Mouse (Mus musculus): ENCODE results near the gene Frmd4b.

The Frmd4b gene

DNA sequence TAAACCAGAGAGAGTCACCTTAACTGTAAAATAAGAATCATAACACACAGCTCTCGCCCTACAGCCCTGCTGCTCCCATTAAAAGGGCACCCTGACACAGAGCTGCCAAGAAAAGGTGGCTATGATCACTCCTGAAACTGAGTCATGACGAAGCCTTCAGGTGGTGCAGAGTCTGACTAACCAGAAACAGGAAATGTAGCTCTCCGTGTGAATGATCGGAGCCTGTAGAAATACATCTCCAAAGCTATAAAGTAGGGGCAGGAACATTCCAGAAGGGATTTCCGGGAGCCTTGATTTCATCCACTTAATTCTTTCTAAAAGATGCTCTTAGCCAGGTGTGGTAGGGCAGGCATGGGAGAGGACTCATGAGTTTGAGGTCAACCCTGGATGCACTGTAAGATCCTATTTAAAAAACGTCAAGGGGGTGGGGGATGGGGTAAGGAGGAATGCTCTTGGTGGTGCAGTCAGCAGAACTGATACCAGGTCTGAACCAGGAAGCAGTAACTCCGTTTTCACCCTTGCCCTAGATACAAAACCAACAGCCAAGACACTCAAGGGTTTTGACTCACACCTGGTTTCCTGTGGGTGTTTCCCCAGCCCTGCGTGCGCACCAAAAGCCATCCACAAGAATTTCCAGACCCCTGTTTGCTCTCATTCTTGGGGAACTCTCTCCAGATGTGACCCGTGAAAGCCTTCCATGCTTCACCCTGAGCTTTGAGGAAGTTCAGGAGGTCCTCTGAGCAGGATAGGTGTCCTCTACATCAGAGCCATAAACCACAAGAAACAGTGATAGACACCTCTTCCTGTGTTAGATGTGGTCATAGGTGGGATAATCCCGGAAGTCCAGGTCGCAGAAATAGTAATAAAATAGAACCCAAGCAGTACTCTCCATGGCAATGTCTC, 323.4 kb downstream of the Frmd4b start:
- in situ Hi-C loops (cut with MboI, MseI) = loop anchor here (10.0 kb wide), 1 partner anchor 1579 kb away; the partner anchor contains the start of gene Suclg2

DNA sequence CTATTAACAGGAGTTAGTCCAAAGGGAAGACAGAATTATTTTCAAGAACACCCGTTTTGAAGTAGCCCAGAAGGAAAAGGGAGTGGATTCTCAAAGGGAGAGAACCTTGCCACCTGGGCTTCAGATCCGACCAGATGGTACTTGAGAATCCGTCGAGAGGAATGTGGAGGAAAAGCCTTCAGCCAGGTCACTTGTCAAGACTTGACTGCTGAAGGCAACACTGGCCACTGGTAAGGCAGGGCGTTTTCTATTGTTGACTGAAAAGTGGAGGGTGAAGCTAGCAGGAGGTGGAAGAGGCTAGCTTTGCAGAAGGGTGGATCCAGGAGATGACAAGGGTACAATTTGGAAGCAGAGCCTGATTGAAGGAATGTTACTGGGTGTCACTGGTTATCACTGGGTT, 324.4 kb downstream of the Frmd4b start:
- in situ Hi-C loops (cut with MboI, MseI) = loop anchor here (10.0 kb wide), 1 partner anchor 1578 kb away; the partner anchor contains the start of gene Suclg2

DNA sequence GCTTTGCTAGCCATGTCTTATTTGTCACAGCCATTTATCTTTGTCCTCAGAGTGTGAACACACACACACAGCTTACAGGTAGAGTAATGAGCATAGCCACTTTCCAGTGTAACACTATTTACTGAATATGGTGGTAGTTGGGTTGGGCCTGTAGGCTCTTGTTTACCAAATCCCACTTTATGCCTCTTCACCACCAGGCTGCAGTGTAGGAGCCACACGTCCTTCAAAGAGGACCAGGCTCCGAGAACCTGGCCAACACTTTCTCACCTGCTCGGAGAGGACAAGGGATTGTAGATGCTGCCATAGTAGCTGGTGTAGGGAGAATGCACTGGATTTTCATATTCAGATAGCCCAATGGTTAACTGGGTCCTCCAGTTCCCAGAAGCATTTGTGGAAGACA, 325.2 kb downstream of the Frmd4b start:
- in situ Hi-C loops (cut with MboI, MseI) = loop anchor here (10.0 kb wide), 1 partner anchor 1577 kb away; the partner anchor contains the start of gene Suclg2

DNA sequence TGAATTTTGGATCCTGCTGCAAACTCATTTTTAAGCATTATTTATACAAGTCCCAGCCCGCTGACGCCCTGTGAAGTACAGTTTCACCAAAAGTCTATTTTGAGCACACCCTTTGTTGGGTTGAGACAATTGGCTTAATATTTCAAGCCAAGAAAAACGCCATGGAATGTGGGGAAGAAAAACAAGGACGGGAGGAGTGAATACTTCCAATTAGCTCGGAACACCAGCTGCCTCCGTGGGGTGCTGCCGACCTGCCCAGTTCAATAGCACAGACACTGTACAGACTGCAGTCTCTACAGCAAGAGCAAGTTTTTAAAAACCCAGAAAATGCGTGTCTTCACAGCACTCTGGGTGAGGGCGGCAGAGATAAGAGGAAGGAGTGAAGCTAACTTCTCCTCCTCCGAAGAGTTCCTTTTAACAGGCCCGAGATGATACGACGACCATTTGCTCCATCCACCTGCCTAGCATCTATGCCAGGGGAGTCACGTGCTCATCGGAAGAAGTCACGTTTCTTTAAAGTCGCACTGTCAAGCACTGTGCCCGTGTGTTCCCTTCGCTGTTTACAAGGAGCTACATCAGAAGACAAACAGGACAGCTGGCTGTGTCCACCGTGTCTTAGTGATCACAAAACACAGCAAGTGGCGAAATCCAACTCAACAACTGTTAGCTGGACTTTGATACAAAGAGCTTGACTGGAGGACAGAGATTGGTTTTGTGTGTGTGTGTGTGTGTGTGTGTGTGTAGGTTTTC, 326.0 kb downstream of the Frmd4b start:
- in situ Hi-C loops (cut with MboI, MseI) = loop anchor here (10.0 kb wide), 1 partner anchor 1577 kb away; the partner anchor contains the start of gene Suclg2

DNA sequence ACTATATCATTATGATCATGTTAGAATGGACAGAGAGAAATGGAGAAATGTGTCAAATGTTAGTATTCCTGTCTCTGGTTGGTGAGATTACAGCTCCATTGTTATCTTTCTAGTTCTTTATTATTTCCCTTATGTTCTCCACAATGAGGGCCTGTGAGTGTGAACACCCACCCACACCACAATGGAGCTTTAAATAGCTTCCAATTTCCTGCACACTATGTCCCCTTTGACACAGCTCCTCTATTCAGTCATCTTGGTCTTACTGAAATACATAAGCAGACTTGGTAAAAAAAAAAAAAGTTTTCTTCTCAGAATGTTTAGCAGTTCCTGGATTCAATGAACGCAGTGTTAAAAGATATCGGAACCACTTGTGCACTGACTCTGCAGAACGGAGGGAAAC, 326.7 kb downstream of the Frmd4b start:
- in situ Hi-C loops (cut with MboI, MseI) = loop anchor here (10.0 kb wide), 1 partner anchor 1576 kb away; the partner anchor contains the start of gene Suclg2

DNA sequence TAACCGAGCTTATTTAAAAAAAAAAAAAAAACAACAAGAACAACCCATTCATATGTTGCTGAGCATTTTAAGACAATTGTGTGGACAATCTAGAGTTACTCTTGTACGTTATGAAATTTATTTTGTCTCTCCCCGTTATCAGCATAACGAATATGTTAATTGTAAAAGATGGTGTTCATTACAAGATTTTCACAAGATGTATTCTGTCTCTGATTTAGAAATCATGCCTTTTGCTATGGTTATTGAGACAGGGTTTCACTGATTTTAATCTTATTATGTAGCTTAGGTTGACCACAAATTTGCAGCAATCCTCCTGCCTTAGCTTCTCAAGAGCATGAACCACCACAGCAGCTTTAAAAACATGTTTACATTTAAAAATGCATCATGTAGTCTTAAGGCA, 327.5 kb downstream of the Frmd4b start:
- in situ Hi-C loops (cut with MboI, MseI) = loop anchor here (10.0 kb wide), 1 partner anchor 1575 kb away; the partner anchor contains the start of gene Suclg2

DNA sequence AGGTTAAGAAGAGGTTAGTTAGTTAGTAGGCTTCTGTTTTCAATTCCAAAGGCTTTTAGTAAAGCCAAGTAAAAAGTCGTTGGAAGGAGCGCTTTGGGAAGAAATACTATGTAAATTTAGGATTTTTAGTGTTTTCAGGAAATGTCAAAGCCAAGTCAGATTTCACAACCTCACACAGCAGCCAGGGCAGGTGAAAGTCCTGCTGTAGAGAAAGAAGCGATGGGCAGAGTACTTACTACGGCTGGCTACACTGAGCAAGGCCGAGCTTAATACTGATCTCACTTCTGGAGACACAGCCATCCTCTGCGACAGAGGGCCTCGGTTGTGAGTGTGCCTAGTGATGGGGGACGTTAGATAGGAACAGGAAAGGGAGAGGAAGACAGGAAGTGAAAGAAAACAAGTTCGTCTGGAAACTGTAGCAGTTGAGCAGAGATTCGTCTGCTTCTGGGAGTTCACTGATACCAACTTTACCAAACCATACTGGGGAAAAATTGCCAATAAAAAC, 328.0 kb downstream of the Frmd4b start:
- in situ Hi-C loops (cut with MboI, MseI) = no loop called here

DNA sequence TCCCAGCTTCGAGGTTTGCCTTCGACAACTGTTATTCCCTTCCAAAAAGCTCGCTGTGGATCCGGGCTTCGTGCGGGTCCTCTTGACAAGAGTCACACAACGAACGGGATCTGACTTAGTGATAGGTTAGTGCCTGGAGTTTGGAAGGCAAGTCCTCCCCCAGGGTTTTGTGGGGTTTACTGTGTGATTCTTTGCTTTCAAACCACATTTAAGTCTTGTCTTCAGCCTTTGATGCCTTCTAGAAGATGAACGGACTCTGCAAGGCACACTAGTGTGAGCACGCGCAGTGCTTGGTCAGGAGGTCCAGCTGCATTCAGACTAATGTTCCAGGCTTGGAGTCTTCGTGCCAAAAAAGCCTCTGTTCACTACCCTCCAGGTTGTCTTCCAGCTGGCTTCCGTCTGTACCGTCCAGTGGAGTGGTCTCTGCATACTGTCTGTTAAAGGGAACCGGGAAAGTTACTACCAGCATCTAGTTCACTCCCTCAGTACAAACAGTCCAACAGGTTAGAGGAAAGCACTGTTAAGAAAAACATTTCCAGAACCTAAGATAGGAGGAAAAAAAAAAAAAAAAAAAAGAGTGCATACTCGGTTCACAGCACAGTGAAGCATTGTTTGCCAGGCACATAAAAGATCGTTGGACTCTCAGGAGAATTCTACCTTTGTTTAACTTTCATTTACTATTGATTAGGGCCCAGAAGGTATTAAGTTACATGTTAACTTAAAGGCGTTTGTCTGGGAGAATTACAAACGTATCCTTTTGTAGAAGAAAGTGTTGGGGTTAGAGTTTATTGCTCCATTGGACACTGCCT, 329.1 kb downstream of the Frmd4b start:
- in situ Hi-C loops (cut with MboI, MseI) = no loop called here

DNA sequence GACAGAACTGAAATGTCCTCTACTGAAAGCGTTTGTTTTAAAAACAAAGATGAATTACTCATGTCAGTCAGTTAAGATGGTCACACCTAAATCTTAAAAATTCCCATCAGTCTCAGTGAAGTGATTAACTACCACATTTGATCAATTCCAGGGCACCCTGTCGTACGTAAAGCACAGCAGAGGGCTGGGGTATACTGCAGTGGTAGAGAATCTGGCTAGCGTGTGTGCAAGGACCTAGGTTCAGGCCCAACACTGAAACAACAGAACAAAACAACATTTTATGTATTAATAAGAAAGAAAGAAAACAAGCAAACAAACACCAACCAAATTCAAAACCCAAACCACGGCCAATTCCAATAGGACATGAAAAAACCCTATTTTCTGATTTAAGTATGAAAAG, 331.0 kb downstream of the Frmd4b start:
- in situ Hi-C loops (cut with MboI, MseI) = no loop called here

DNA sequence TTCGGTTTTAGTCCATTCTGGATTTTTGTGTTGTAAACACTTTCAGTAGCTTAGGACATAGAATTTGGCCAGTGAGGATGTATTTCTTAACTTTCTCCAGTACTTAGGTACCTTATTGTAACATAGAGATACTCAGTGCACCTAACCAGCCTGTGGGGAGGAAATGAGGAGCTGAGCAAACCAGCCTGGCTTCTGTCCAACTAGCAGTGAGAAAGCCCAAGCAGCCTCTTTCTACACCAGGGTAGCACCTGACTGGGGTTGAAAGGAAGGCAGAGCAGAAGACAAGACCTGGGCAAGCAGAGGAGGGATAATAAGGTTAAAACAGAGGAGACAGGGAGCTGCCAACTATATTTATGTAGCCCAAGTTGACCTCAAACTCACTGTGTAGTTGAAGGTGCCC, 333.7 kb downstream of the Frmd4b start:
- in situ Hi-C loops (cut with MboI, MseI) = no loop called here

DNA sequence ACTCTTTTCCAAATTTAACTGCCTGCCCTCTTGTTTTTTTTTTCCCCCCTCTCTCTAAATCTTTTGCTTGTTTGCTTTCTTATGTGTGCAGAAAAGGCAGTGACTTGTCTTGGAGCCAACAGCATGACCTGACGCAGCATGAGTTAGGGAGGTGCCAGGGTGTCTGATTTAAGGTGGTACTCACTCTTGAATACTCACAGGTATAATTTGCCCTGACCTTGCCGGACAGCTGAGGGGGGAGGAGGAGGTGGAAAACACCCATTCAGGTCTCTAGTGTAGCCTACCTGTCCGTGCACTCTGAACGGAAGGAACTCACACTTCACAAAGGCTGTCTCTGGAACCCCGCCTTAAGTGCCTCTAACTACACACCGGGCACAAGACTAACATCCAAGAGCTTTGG, 338.5 kb downstream of the Frmd4b start:
- in situ Hi-C loops (cut with MboI, MseI) = no loop called here

DNA sequence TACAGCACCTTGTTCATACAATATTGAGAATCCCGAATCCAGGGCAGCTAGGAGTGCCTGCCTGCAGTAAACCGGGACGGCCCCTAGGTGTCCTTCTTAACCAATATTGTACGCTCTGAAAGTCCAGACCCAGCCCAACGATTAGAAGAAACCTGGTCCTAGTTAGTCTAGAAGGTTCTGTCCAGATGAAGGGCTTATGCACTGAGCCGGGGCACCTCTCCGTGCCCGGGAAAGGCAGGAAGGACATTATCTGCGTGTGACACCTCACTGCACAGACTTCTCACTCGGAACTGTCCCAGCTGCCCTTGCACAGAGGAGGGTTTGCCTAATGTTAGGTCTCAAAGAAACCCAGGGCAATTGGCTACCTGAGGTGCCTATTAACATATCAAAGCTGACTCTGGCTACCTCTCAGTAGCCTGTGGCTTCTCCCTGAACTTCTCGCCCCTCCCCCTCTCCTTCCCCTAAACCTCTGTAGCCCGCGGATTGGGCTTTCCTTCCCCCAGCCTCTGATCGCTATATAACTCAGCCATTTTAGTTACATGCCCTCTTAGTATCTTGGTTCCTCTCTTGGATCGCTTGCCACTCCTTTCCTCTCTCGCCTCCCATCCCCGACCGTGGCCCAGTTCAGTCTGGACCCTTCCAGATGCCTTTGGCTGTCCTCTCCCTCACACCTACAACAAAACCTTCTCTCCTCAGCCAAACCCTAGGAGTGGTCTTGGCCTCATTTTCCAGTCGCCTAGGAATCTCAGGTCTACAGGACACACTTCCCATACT, 339.1 kb downstream of the Frmd4b start:
- in situ Hi-C loops (cut with MboI, MseI) = no loop called here

DNA sequence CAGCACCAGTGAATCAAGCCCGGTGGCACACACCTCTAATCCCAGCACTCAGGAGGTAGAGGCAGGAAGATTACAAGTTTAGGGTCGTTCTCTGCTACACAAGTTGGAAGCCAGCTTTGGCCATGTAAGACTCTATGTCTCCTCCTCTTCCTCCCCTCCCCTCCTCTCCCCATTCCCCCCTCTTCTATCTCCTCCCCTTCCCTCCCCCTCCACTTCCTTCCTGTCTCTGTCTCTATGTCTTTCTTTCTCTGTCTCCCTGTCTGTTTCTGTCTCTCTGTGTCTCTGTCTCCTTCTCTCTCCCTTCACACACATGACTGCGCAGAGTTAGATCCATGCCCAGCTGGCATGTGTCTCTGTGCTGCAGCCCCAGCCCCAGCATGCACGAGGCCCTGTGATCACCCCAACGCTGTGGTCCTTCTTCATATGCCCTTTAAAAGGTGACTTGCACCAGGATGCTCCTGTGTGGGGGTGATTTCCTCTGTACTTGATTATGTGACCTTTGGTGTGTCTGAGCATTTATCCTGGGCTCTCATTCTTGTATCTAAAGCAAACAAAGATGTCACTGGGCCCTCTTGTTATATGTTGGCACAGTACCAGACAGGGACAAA, 340.3 kb downstream of the Frmd4b start:
- in situ Hi-C loops (cut with MboI, MseI) = no loop called here

DNA sequence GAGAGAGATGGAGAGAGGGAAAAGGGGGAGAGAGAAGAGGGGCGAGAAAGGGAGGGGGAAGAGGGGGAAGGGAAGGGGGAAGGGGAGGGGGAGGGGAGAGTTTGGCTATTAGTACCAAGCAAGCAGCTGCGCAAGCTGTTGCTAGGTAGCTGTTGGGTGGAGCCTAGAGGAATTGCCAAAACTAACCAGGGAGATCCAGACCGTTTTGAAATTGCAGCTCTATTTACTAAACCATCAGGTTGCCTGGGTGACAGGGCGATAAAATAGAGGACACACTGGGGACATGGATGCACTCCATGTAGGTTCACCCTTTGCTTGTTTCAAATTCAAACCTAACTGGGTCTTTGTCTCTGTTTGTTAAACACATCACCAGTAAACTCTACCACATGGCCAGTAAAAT, 341.0 kb downstream of the Frmd4b start:
- in situ Hi-C loops (cut with MboI, MseI) = no loop called here

DNA sequence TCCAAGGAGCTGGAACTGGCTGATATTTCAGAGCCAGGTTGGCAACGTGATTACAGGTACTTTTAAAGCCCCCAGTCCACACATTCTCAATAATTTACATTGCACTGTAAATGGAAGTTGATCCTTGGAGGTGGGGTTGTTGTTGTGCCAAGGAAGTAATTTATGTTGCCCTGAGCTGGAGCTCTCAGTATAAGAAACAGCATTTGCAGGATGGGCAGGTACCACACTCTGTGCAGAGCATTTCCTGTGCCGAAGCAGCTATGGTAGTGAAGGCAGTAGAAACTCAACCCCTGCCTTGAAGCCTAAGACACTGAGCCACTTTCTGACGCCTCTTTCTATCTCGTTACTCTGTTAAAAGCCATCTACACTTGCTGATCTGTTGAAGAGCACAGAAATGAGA, 341.6 kb downstream of the Frmd4b start:
- in situ Hi-C loops (cut with MboI, MseI) = no loop called here

DNA sequence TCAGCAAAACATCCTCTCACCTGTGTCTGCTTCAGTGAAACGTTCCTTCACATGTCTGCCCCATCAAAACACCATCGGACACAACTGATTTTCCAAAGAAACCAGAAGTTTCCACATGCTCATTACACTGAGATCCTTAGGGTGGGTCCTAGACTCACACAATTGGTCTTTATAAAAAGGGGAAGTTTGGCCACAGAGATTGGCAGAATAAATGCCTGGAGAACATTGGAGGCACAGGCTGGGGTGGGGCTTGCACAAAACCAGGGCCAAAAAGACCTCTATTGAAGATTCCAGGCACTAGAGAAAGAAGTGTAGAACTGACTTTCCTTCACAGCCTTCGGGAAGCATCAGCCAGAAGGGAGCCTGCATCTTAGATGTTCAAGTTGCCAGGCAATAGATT, 343.6 kb downstream of the Frmd4b start:
- in situ Hi-C loops (cut with MboI, MseI) = loop anchor here (5.0 to 25.0 kb wide), 2 partner anchors 244 to 464 kb away; no protein-coding TSS in a partner anchor

DNA sequence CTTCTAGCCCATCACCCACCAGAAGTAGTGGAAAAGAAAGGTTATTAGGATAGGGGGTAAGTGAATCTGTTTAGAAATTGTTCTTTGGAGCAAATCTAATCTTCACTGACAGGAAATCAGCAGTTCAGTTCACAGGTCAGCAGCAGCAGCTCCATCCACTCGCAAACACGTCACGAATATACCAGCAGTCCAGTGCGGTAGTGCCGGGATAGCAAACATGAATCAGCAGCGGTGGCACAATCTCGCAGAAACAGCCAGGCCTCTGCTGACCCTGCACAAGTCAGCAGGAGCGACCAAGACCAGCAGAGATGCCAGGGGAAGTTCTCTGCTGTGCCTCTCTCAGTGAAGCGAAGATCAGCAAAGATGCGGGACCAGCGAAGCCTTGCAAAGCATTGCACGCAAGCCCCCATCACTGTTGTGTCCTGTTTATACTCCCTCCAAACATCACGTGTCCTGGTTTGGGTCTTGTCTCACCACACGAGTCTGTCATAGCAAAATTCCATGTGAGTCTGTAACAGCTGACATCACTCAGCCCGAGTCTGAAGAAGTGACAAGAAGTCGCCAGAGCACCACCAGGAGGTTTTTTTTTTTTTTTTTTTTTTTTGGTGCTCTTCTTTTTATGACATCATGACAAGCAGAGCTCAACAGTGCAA, 344.2 kb downstream of the Frmd4b start:
- in situ Hi-C loops (cut with MboI, MseI) = loop anchor here (5.0 to 25.0 kb wide), 2 partner anchors 244 to 464 kb away; no protein-coding TSS in a partner anchor

DNA sequence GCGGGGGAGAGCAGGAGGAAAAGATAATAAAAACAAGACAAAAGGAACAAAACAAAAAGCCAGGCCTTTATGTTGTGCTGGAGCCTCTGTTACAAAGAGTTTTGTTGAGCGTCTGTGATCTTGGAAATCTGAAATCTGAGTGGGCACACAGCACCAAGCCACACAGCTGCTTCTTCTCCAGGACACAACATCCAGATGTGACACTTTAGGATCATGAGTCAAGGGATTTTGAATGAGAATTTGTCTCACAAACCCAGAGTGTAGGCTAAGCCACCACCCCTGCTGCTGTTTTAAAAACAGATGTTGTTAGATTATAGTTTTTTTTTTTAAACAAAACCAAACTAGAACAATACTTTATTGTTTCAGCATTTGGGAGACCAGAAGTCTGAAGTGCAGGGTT, 345.0 kb downstream of the Frmd4b start:
- in situ Hi-C loops (cut with MboI, MseI) = loop anchor here (5.0 to 25.0 kb wide), 2 partner anchors 245 to 465 kb away; no protein-coding TSS in a partner anchor

DNA sequence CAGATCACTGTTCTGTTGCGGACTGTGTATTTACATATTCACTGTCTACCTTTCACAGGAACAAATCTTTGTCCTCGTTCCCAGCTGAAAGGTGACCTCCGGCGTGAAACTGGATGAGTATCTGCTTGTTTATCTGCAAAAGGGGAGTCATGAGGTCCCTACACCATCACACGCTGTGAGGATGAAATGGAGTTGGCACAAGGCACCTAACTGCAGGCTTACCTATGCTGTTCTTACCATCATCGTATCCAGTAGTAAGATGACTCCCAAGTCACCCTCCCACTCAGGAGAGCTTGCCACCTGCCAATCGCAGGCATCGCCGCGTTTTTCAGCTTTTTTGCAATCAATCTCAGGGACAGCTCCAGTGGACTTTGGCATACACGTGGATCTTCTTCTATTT, 347.7 kb downstream of the Frmd4b start:
- in situ Hi-C loops (cut with MboI, MseI) = loop anchor here (5.0 to 25.0 kb wide), 2 partner anchors 148 to 468 kb away; no protein-coding TSS in a partner anchor

Measured in T-helper 1 cell (primary cell).